Mouse (Mus musculus) heart, postnatal 0 days (tissue): Measurements from ENCODE around the gene Tjp3.

Experiments used
- CTCF ChIP-seq: IDR thresholded peaks from 2 replicates; pipeline ENCODE4 v1.5.1; 2016; ENCODE audit warnings: antibody characterized with exemption, control low read depth, low read depth
- EP300 ChIP-seq: IDR thresholded peaks from 2 replicates; pipeline ENCODE4 v1.6.1; 2016; ENCODE audit warnings: antibody characterized with exemption, low read depth

DNA sequence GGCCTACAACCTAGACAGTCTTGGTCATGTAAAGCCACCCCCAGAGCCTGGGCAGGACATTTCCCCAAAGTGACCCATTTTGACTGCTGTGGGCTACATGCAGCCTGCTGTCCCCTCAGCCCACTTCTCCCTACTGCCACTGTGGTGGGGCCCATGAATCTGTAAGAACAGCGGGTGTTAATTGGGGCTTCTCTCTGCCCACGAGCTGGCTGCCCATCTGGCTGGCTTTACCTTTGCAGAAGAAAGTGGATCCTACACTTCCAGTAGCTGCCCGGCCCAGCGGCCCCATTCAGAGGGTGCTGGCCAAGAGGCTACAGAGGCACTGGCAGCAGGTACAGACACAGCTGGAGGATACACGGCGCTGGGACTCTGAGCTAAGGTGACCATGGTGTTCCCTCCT, 46.2 kb downstream of the Tjp3 start:
- no peak for TF ChIP-seq CTCF
- no peak for TF ChIP-seq EP300
